In the genomic region with DNA sequence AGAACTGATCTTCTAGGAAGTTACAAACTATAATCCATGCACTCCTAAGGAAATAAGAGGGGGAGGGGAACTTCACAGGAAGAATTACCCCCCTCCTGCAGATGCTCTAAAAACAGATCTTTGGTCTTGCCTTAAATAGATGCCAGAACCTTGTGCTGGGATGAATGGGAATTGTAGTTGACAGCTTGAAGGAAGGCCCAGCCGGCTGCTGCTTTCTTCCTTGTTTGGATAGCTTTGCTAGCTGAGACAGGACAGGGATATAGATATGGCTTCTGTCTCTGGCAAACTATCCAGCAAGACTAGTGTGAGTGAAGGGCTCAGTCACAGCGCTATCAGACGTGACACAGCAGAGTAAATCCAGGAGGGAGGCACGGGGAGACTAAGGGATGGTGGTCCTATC, we compare ENCODE assay signal across 11 mouse cellular contexts. TPM values are rescaled to one million over a fixed set of nuclear protein-coding genes. Genes with fewer than 3 reads are reported as not detected.
DNase-seq lines count a peak whose midpoint lies in the region; ATAC-seq and TF ChIP-seq lines count a peak whose summit lies in the region.
"Had no signal": no experiment of that assay in that cellular context is flagged by ENCODE, and none has a peak within 500 bp of the region (broad histone marks: within the 10 kb centered on the region; RNA-seq: fewer than 3 reads in every experiment).

No protein-coding gene starts in this region.

- H3K4me1 ChIP-seq in heart, embryonic 14.5 days (ENCODE audit: control insufficient read depth in 2 of 2, insufficient read depth in 2 of 2, low read length in 2 of 2): peaks cover 31 to 57% of the 10 kb centered on the region in 2 experiments
- peaks cover 19 to 74% of the 10 kb centered on the region in 2 experiments for H3K4me1 ChIP-seq in CH12.LX (ENCODE audit: control insufficient read depth in 1 of 2, insufficient read depth in 2 of 2)
- peaks cover 58% of the 10 kb centered on the region for H3K4me1 ChIP-seq in embryonic facial prominence, embryonic 15.5 days
- peaks cover 61% of the 10 kb centered on the region for H3K4me1 ChIP-seq in limb, embryonic 13.5 days

- peak; percentile 58 for ATAC-seq in heart, embryonic 14.5 days (ENCODE audit: insufficient number of reproducible peaks, insufficient read depth, low FRiP score, low read depth)
- ATAC-seq in embryonic facial prominence, embryonic 15.5 days (ENCODE audit: insufficient number of reproducible peaks, low FRiP score, low TSS enrichment, low read depth): no peak
- no peak for ATAC-seq in limb, embryonic 13.5 days (ENCODE audit: low FRiP score, low read depth)

- no peak for DNase-seq in heart, adult 9 months (ENCODE audit: low spot score in 2 of 2)
- DNase-seq in CH12.LX (ENCODE audit: extremely low read depth): no peak
- DNase-seq in cerebellum, adult 8-10 months: no peak
- no peak for DNase-seq in layer of hippocampus, adult 9-10 months (ENCODE audit: low spot score)
- DNase-seq in B cell, adult 2 months: no peak
- DNase-seq: adrenal gland, postnatal 14 days; kidney, adult 18-20 months had no signal

- H3K27ac ChIP-seq in heart, embryonic 14.5 days (replicated peaks in 1 of 2; ENCODE audit: control insufficient read depth in 1 of 2, insufficient read depth in 1 of 2, low read depth in 2 of 2, low read length in 2 of 2): peak overlapping the region; percentile 85 to 94
- H3K27ac ChIP-seq in CH12.LX (ENCODE audit: insufficient read depth, low read depth): peak overlapping the region; percentile 22
- peak overlapping the region; percentile 48; the same call in 1 of the 2 replicates for H3K27ac ChIP-seq in embryonic facial prominence, embryonic 15.5 days (replicated peaks)
- H3K27ac ChIP-seq in limb, embryonic 13.5 days: 0 out of 2 replicates have a peak overlapping the region, but pooled peaks have one; percentile 22

- H3K36me3 ChIP-seq in heart, embryonic 14.5 days (ENCODE audit: control insufficient read depth, insufficient read depth, low read length): no peaks in the 10 kb centered on the region
- H3K36me3 ChIP-seq in CH12.LX (replicated peaks in 1 of 2; ENCODE audit: control insufficient read depth in 1 of 2, insufficient read depth in 1 of 2, low read length in 1 of 2): no peaks in the 10 kb centered on the region
- no peaks in the 10 kb centered on the region for H3K36me3 ChIP-seq in embryonic facial prominence, embryonic 15.5 days
- no peaks in the 10 kb centered on the region for H3K36me3 ChIP-seq in limb, embryonic 13.5 days

- in situ Hi-C loops in CH12.LX (cut with MboI; ENCODE audit: low pct_ligation_motif_present, low pct_unique_long_range_greater_than_20kb, low sequenced_read_pairs): loop anchor here (25.0 kb wide), 1 partner anchor 471 kb away; the partner anchor contains the start of genes Gm49336, Mtmr6 and Nupl1

- H3K9ac ChIP-seq in heart, embryonic 14.5 days (ENCODE audit: low read length): peak overlapping the region; percentile 77
- peak overlapping the region; percentile 93 for H3K9ac ChIP-seq in CH12.LX (ENCODE audit: insufficient read depth, low read depth)
- no peak overlapping the region for H3K9ac ChIP-seq in embryonic facial prominence, embryonic 15.5 days
- H3K9ac ChIP-seq in limb, embryonic 13.5 days: no peak overlapping the region

- peak overlapping the region; percentile 67 for H3K4me2 ChIP-seq in heart, embryonic 14.5 days (ENCODE audit: low read length)
- peak overlapping the region; percentile 89 for H3K4me2 ChIP-seq in CH12.LX (ENCODE audit: insufficient read depth, low read depth, poor library complexity, severe bottlenecking)
- H3K4me2 ChIP-seq in embryonic facial prominence, embryonic 15.5 days (replicated peaks): no peak overlapping the region; the same call in 1 of the 2 replicates
- peak overlapping the region; percentile 59 for H3K4me2 ChIP-seq in limb, embryonic 13.5 days (replicated peaks)

- peaks cover 6% of the 10 kb centered on the region; the same call in 1 of the 2 replicates for H3K9me3 ChIP-seq in heart, embryonic 14.5 days (ENCODE audit: control insufficient read depth, low read length)
- H3K9me3 ChIP-seq in CH12.LX (replicated peaks; ENCODE audit: low read length): peaks cover 6% of the 10 kb centered on the region
- no peaks in the 10 kb centered on the region for H3K9me3 ChIP-seq in embryonic facial prominence, embryonic 15.5 days (replicated peaks)
- peaks cover 4% of the 10 kb centered on the region; the same call in 1 of the 2 replicates for H3K9me3 ChIP-seq in limb, embryonic 13.5 days

- TF ChIP-seq EP300 in CH12.LX (IDR thresholded peaks at IDR 0.05; ENCODE audit: low read length): no peak

- peak overlapping the region; percentile 45 for H3K4me3 ChIP-seq in heart, embryonic 14.5 days (ENCODE audit: control insufficient read depth in 1 of 2, insufficient read depth in 1 of 2, low read depth in 1 of 2, low read length in 2 of 2)
- H3K4me3 ChIP-seq in CH12.LX (replicated peaks in 1 of 3; ENCODE audit: low read depth in 2 of 3, low read length in 2 of 3, poor library complexity in 1 of 3): peak overlapping the region; percentile 47 to 76 (median 62)
- peak overlapping the region; percentile 15 for H3K4me3 ChIP-seq in embryonic facial prominence, embryonic 15.5 days (replicated peaks)
- no peak overlapping the region for H3K4me3 ChIP-seq in limb, embryonic 13.5 days
- H3K4me3 ChIP-seq: erythroblast, embryonic 14.5 days had no signal

- TF ChIP-seq RAD21 in CH12.LX (IDR thresholded peaks at IDR 0.05; ENCODE audit: low read depth, low read length): no peak

- TF ChIP-seq CTCF in CH12.LX (conservative IDR thresholded peaks at IDR 0.05 in 1 of 2, IDR thresholded peaks at IDR 0.05 in 1 of 2; ENCODE audit: low read depth in 2 of 2, low read length in 2 of 2): no peak

- dilution Hi-C loops in CH12.LX (cut with MboI; ENCODE audit: extremely low pct_ligation_motif_present, extremely low pct_unique_long_range_greater_than_20kb, low sequenced_read_pairs): no loop called here

- H3K27me3 ChIP-seq in heart, embryonic 14.5 days (ENCODE audit: control insufficient read depth, insufficient read depth, low read length): no peaks in the 10 kb centered on the region
- H3K27me3 ChIP-seq in CH12.LX (replicated peaks): no peaks in the 10 kb centered on the region
- H3K27me3 ChIP-seq in embryonic facial prominence, embryonic 15.5 days: no peaks in the 10 kb centered on the region
- no peaks in the 10 kb centered on the region for H3K27me3 ChIP-seq in limb, embryonic 13.5 days

- no peak for TF ChIP-seq POLR2A in CH12.LX (IDR thresholded peaks at IDR 0.05; ENCODE audit: low read depth, low read length)

- 3% methylated on average over 4 of the region's 4 CpGs for WGBS in heart, embryonic 14.5 days
- 53% methylated on average over 4 of the region's 4 CpGs for WGBS in embryonic facial prominence, embryonic 15.5 days
- WGBS in limb, embryonic 13.5 days: 62% methylated on average over 4 of the region's 4 CpGs

- peaks cover 24% of the 10 kb centered on the region for H3K79me2 ChIP-seq in CH12.LX (replicated peaks; ENCODE audit: control insufficient read depth, extremely low read depth, insufficient read depth, poor library complexity, severe bottlenecking)

TF ChIP-seq in CH12.LX, 34 proteins besides CTCF, POLR2A, EP300 and RAD21:
- no peak for TF ChIP-seq MAX (IDR thresholded peaks at IDR 0.05; ENCODE audit: low read length)
- TF ChIP-seq SIN3A (IDR thresholded peaks at IDR 0.05; ENCODE audit: low read length): 0 out of 2 replicates have a peak, but pooled peaks have one; percentile 30

RNA-seq across cellular contexts. Expression of gene C1qtnf9, which starts 34.2 kb away (rescaled TPM):
- 0.31 and 0.98 TPM in 2 replicates for polyA plus RNA-seq in heart, embryonic 14.5 days (2014; fragmentation: Nextera tagmentation; extraction: Ambion mirVana)
- 0.08 TPM in 1 of 2 replicates, not detected in the other for total RNA-seq in CH12.LX (2012; rRNA removed)
- total RNA-seq in CH12.LX (2014; rRNA removed): not detected in 2 replicates
- polyA plus RNA-seq in CH12.LX (2012; ENCODE audit: insufficient read length, low read depth): 0.20 and 0.26 TPM in 2 replicates
- 3.6 and 4.1 TPM in 2 replicates for polyA plus RNA-seq in embryonic facial prominence, embryonic 15.5 days (2015; fragmentation: Nextera tagmentation; extraction: Ambion mirVana)
- 1.5 and 1.6 TPM in 2 replicates for polyA plus RNA-seq in limb, embryonic 13.5 days (2015; fragmentation: Nextera tagmentation; extraction: Ambion mirVana)

RNA-seq across cellular contexts. Expression of gene Mipep, which starts 50.7 kb away (rescaled TPM):
- 33.4 and 37.3 TPM in 2 replicates for polyA plus RNA-seq in heart, embryonic 14.5 days (2014; fragmentation: Nextera tagmentation; extraction: Ambion mirVana)
- 33.1 and 36.0 TPM in 2 replicates for total RNA-seq in CH12.LX (2012; rRNA removed)
- 37.2 and 41.7 TPM in 2 replicates for total RNA-seq in CH12.LX (2014; rRNA removed)
- 35.1 and 36.6 TPM in 2 replicates for polyA plus RNA-seq in CH12.LX (2012; ENCODE audit: insufficient read length, low read depth)
- polyA plus RNA-seq in embryonic facial prominence, embryonic 15.5 days (2015; fragmentation: Nextera tagmentation; extraction: Ambion mirVana): 20.0 and 24.3 TPM in 2 replicates
- 18.4 and 19.0 TPM in 2 replicates for polyA plus RNA-seq in limb, embryonic 13.5 days (2015; fragmentation: Nextera tagmentation; extraction: Ambion mirVana)

Comparison
In these comparisons a context has a peak if more than half of its experiments do, and no peak if none do; other contexts are left out.
1. H3K27ac ChIP-seq: peak in every context shown above with its lines; median percentile 90 in heart, embryonic 14.5 days; 48 in embryonic facial prominence, embryonic 15.5 days; 22 in CH12.LX; 22 in limb, embryonic 13.5 days.
2. H3K9ac ChIP-seq: peak in heart, embryonic 14.5 days (single experiment) and CH12.LX (single experiment); none in embryonic facial prominence, embryonic 15.5 days (single experiment) and limb, embryonic 13.5 days (single experiment).